Mouse (Mus musculus) lung, adult 2 months (tissue): ENCODE measurements around the gene Spire2.

Experiments used
- CTCF ChIP-seq: fragments of 200-500 bp; IDR thresholded peaks from 2 replicates; pipeline ENCODE4 v1.5.1; 2011; ENCODE audit warnings: mild to moderate bottlenecking, low read length, control low read depth; ENCODE audit not compliant: insufficient read depth
- POLR2A ChIP-seq: fragments of 200-500 bp; IDR thresholded peaks from 2 replicates; pipeline ENCODE4 v1.6.1; 2011; ENCODE audit warnings: low read depth, mild to moderate bottlenecking, control low read depth, low read length, borderline replicate concordance; ENCODE audit errors: extremely low read depth

DNA sequence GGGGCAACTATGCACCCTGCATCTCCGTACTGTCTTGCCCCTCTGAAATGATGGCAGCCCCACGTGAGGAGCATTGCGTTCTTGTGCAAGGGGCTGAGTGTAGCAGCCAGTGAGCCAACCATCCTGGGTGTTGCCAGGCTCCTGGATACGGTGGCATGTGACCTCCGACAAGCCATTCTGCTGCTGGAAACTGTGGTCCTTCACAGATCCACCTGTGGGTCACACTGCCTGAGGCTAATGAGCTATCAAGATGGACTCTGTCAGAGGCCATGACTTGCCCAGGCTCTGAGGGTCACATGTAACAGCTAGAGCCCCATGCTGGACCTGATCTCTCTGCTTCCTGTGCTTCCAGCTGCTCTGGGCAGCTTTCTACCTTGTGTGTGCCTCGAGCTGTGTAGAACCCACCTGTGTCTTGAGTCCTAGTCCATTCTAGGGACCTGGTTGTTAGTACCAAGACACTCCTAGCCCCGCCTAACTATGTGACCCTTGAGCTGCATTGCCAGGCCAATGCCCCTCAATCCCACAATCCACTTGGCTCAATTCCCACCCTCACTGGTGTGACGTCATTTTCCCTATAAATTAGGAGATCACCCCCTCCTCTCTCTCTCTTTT is 84.5 kb downstream of the Spire2 start:
- TF ChIP-seq POLR2A (no peak), CTCF (no peak)
